Mouse (Mus musculus): ENCODE measurements at regions not wholly inside any gene's neighbourhood (a gene's known extent, or its start where the extent isn't known, plus 50 kb on each side); places are given as distances from the start of the nearest gene placed in this dataset.
A peak's percentile ranks its signal among the peaks of the same experiment; 100 is the strongest.

DNA sequence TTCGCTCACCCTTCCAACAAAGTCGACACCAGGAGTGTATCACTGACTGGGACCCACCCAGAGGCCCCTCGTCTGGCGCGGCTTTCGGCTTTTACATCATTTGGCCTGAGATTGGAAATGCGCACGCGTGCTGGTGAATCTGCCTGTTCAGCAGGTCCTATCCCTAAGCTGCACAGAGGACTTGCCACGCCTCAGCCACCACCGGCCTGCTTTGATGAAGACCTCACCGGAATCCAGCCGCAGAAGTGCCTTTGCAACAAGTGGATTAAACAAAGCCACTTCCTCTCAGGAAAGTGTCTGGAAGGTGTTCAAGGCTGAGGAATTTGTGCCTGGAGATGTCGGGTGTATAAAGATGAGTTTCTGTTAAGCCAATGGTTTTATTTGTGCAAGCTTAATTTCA lies 143.3 kb upstream of the Zc3h12a start:
- no peak for DNase-seq (ENCODE audit: low spot score in 2 of 2)

DNA sequence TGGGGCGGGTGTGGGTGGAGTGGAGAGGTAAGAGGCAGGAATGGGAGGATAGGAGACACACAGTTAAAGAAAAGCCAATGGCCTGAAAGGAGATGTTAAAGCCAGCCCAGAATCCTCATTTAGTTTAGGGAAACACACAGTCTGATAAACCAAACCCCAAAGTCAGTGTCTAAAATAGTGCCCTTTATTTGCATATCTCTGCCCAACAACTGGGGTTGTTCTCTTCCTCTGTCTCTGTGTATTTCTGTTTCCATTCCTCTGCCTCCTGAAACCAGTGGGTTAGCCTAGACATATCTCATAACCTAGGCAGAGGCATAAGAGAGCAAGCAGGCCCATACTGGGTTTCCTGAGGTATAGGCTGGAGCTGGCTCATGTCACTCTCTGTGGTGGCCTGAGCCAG lies 138.6 kb upstream of the Zc3h12a start:
- no peak for DNase-seq (ENCODE audit: low spot score in 2 of 2)

DNA sequence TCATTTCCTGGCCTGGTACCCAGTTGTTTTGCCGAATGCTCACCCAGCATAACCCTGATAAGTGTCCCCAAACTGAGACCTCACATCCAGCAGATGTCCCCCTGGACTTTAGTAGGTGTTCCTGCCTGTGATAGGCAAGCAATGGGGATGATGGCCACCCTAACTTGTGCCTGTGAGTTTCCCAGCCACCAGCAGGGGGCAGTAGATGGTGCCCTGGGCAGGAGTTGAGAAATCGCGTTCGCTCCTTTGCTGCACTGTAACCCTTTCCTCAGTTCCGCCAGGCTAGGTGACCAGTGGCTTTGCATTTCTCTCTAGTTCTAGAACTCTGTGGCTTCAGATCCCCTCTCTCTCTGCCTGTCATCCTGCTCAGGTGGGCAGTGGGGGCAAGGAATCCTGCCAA lies 137.9 kb upstream of the Zc3h12a start:
- no peak for DNase-seq (ENCODE audit: low spot score in 2 of 2)

DNA sequence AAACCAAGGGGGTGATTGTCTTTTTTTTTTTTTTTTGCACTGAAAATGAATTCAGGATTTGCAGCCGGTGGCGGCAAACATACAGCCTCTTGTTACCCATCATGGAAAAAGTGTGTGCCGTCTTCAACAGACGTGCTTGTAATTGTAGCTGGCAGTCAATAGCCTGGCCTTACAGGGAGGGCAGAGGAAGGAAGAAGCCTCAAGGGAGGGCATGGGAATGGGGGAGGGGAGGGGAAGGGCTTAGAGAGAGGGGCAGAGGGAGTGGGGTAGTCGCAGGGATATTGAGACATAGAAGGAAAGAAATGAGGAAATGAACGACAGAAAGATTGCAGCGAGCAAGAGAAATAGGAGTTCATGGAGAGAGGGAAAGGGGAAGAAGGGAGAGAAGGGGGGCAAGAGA lies 137.4 kb upstream of the Zc3h12a start:
- no peak for DNase-seq (ENCODE audit: low spot score in 2 of 2)

DNA sequence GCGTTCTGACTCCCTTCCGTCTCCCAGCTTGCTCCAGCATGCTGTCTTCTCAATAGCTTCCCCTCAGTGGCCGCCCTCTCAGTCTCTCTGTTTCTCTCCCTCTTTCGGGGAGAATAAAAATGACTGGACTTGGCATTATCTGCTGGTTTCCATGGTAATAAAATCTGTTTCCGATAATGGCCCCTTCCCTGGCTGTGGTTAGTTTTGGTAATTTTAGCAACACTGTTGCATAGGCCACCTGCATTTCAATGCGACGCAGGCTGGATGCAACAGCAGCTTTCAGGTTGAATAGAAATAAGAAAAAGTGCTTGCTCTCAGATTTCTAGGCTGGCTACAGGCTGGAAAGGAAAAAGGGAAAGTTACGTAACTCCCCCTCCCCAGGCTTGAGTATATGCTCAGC lies 133.9 kb upstream of the Zc3h12a start:
- no peak for DNase-seq (ENCODE audit: low spot score in 2 of 2)

DNA sequence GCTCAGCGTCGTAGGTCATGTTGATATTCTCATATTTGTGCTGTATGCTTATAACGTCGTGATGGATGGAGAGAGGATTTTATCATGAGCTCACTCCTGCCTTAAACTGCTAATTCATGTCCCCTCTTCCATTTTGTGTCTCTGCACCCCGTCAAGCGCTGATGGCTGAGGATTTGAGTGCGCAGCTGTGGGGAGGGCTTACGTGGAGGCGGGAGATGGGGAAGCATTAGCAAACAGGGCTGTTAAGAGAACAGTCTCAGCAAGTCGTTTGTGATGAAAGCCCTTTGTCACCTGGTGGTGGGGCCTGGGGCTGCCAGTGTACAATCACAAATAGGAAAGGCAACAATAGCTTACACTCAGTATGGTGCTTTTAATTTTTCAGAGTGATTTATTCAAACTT lies 131.7 kb upstream of the Zc3h12a start:
- DNase-seq (ENCODE audit: low spot score in 2 of 2), result no peak

DNA sequence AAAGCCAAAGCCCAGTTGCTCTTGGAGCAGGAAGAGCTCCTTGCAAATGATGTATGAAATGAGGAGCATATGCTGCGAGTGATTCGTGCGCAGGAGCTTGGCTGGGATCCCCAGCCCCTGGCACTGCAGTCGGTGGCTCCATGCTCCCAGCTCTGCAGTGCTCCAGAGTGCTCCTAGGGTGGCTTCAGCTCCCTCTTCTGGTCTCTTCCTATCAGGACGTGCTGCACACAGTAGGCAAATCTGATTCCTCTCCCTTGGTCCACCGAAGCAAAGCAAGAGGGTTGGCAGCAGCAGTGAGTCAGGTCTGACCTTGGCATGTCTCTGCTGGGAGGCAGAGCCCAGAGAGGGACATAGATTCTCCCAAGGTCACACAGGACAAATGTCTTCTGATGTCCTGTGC lies 130.3 kb upstream of the Zc3h12a start:
- DNase-seq (ENCODE audit: low spot score in 2 of 2), result peak in 1 of 2 experiments; percentile 37

DNA sequence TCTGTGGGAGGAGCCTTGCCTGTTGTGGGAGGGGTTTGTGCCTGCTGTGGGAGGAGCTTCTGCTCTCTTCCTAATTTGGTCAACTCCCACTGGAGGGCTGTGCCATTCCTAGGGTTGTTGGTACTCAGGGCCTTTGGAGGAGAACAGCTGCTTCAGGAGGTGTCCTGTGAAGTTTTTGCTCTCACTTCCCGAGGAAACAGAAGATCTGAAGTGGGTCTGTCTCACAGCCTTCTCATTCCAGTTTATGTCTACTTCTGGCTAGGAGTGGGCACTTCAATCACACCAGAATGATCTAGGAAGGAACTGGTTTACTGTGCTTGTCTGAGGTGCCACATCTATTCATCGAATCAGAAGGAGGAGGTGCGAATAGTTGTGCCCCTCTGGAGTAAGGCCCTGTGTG lies 125.5 kb upstream of the Zc3h12a start:
- no peak for DNase-seq (ENCODE audit: low spot score in 2 of 2)

DNA sequence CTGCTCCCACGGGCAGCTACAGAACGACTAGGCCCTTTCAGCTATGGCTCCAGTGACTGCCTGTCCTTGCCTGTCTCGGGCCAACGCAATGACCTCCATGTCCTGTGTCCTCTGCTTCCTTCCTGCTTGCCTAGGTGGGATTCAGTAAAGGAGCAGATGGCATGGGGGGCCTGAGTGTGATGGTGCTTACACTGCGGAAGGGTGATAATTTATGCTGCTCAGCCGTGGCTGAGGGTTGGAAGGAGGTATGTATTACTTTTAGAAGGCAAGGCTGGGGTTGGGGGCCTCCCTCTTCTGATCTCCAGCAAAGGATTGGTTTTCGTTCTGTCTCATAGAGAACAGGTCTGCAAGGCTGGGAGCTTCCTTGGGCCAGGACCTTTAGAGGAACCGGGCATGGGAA lies 124.6 kb upstream of the Zc3h12a start:
- DNase-seq (ENCODE audit: low spot score in 2 of 2), result no peak

DNA sequence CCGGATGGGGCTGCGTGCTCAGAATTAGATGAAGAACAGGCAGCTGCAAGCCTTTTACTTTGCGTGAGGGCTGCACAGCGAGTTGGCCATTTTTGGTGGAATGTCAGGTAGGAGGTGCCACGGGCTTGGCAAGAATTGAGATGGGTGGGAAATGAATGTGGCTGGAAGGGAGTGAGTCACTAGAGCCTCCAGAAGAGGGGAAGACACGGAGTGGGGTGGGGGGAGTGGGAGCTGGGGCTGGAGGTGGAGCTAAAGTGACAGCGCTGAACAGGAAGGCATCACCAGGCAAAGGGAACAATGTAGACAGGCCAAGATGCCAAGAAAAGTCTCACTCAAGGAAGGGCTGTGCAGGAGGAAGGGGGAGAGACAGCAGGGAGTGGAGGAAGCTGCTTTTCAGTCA lies 121.4 kb upstream of the Zc3h12a start:
- DNase-seq (ENCODE audit: low spot score in 2 of 2), result peak; percentile 12

DNA sequence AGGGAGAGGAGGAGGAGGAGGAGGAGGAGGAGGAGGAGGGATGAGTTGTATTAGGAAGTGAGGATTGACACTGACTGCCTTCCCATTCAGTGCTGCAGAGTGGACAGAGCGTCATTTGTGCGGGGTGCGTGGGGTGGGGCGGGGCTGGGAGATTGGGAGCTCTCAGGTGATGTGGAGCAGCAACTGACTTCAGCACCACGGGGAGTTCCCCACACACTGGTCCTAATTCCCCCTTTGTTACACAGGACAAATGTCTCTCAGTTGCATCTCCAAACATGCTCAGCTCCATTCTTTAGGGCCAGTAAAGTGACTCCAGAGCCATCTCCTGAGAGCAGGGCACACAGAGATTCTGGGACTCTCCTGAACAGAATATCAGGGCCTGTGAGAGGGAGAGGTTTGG lies 118.5 kb upstream of the Zc3h12a start:
- no peak for DNase-seq (ENCODE audit: low spot score in 2 of 2)

DNA sequence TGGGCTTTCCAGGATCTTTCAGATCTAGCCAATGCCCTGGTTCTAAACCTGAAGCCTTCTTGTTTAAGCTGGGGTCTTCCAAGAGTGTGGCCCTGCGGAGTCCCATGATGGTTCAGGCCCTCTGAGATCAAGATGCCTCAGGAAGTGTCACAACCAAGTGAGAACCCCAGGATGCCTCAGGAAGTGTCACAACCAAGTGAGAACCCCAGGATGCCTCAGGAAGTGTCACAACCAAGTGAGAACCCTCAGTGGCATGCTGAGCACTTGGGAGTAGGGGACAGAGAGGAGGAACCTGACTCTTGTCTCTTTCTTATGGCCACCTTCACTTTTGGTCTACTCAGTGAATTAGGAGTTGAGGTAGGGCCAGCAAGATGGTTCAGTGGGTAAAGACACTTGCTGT lies 114.9 kb upstream of the Zc3h12a start:
- DNase-seq (ENCODE audit: low spot score in 2 of 2), result no peak

DNA sequence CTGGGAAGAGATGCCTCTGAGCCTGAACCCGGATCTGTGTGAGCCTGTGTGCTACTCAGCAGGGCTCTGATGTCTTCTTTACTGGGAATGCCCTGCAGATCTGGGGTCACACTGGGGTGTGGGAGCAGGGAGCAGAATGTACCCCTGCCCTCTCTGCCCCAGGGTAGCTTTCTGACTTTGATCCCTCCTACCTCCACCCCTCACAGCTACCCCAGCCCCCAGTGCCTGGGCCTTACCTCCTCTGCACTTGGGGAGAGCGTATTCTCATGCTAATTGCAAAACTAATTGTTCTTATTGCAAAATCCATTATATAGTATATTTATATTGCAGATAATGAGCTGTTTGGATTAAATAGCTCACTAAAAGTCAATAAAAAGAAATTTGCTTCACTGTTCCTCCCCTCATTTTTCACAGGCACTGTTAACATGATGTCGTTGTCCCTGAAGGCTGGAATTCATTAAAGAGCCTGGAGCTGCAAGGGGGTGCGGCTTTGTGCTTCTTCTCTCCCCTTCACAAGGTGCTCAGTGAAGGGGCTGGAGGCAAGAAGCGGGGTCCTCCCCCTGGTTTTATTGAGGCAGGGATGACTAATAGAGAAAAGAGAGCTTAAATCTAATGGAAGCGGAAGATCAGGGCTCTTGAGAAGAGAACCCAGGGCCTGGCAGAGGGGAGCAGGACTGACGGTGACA lies 114.1 kb upstream of the Zc3h12a start:
- no peak for DNase-seq (ENCODE audit: low spot score in 2 of 2)

DNA sequence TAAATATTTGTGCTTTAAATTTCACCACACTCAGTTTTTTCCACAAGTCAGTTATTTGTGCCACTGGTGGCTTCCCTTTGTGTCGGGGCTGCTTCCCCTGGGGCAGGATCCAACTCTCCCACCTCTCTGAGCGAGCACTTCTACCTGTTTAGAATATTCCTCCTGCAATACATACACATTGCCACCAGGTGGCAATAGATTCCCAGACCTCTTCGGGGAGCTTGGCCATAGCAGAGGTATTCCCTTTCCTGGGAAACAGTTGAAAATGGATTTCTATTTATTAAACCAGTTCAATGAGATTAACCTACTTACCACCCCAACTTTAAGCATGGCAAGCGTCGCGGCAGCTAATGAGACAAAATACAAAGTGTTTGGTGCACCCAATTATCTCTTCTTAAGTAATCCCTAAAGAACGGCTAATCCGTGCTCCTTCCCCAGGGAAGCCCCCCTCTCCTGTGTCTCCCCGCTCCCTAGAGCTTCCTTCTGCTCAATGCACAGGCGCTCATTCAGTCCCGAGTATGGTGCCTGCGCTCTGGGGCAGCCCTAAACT lies 104.1 kb upstream of the Zc3h12a start:
- peak in 1 of 2 experiments; percentile 18 for DNase-seq (ENCODE audit: low spot score in 2 of 2)

DNA sequence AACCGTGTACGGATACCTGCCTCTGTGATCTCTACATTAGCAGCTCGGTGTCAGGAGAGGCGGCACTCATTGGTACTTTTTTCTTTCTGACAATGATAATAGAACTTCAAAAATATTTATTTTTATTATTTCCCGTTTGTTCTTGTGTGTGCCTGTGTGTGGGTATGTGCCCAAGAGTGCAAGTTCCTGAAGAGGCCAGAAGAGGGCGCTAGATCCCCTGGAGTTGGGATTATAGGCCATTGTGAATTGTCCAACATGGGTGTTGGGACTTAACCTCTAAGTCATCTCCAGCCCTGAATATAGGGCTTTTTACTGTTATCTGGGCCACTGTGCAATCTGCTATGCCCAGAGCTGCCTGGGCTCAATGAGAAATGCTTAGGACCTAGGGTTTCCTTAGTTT lies 99.6 kb upstream of the Zc3h12a start:
- DNase-seq (ENCODE audit: low spot score in 2 of 2), result no peak

DNA sequence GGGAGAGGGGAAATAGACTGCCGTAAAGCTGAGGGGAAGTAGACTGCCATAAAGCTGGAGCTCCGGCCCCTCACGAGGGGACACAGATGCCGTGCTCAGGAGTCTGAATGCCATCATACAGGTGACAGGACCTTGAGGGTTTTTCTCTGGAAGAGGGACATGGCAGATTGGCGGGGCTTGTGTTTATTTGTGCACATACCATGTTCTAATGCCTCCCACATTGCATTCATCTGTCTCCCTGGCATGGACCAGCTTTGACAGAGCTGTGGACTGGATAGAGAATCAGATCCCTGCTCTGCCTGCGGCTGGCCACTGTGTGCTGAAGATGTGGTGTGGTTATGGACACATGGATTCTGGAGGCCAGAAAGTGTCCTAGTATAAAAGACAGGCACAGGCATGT lies 95.3 kb upstream of the Zc3h12a start:
- DNase-seq (ENCODE audit: low spot score in 2 of 2), result no peak

DNA sequence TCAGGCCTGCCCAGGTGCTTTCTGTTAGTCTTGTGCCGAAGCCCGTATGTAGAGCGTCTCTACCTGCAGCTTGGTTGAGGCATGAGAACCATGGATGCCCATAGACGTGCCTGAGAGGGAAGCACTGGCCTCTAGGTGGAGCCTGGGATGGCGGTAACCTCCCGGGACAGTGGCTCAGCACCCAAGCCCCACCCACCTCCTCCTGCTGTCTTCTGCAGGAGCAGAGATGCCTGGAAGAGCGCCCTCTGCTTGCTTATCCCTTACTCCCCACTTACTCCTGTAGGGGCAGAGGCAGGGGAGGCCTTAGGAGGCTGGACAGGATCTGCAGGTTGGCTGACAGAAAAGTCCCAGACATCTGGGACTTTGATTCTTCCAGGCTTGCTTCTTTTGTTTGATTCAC lies 92.7 kb upstream of the Zc3h12a start:
- no peak for DNase-seq (ENCODE audit: low spot score in 2 of 2)

DNA sequence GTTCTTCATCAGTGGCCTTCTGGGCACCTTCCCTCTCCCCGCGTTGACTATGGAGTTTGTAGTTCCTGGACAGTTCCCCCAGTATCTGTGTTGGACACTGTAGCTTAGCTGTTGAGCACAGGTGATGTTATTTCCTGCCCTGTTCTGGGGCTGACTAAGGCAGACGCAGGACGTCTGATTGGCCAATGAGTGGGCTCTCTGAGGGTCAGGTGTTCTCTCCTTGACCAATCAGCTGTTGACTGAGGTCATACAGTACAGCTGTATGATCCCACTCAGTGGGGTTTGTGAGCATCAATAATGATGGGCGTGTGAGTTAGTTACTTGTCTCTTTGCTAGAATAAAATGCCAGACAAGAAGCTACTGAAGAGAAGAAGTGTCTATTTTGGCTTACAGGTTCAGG lies 91.6 kb upstream of the Zc3h12a start:
- no peak for DNase-seq (ENCODE audit: low spot score in 2 of 2)

DNA sequence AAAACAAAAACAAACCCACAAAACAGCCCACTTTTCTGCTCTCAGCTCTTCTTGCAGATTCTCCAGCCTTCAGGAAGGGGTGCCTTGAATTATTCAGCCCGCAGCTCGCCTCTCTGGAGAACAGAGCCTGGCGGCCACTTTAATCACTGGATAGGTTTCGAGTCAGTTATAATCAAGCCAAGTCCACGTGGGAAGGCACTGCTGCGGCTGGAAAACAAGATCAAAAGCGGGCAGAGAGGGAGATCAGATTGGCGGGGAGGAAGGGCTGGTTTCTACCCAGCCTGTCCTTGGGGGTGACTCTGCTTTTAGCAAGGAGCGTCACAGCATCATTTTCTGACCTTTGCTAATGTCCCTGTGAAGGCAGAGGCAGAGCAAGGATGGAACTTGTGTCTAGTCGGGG lies 86.7 kb upstream of the Zc3h12a start:
- DNase-seq (ENCODE audit: low spot score in 2 of 2), result no peak

DNA sequence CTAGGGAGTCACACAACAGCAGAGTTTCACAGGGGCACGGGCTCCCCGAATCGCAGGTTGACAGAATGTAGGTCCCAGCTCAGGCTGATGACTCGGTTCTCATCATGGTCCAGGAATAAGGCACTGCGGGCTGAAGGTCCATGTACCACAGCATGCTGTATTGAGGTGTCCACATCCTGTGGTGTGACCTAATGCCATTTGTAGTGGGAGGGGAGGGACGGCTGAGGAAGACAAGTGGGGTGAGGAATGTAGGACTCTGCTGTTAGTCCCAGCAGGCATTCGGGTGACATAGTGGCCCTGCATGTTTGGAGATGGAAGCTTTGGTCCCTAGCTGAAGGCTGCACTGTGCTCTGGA lies 84.5 kb upstream of the Zc3h12a start:
- no peak for DNase-seq (ENCODE audit: low spot score in 2 of 2)

DNA sequence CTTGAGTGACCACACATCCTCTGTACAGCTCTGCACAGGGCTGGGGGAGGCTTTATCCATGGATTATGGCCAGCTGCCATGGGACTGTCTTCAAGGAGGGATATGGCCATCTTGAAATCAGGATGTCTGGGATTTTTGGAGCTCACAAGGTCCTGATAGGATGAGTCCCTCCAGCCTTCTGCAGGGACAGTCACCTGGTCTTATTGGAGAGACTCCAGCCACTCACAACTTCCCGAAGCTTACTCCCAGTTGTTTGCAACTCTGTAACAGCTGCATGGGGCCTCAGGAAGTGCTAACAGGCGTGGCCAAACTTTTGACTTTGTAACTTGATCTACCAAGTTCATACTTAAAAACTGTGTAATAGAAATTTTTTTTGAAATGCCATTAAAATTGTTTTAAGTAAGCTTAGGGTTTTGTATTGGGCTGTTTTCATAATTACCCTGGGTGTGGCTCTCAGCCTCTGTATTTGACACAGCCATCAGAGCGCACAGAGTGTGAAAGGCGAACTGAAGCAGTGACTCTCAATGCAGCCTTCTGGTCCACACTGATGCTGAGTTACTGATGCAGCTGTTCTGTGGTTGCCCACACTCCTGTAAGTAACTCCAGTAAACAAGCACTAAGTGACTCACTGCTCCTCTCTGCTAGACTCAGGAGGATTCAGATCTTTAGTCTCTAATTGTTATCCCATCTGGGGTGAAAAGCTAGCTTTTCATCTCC lies 84.0 kb upstream of the Zc3h12a start:
- no peak for DNase-seq (ENCODE audit: low spot score in 2 of 2)

DNA sequence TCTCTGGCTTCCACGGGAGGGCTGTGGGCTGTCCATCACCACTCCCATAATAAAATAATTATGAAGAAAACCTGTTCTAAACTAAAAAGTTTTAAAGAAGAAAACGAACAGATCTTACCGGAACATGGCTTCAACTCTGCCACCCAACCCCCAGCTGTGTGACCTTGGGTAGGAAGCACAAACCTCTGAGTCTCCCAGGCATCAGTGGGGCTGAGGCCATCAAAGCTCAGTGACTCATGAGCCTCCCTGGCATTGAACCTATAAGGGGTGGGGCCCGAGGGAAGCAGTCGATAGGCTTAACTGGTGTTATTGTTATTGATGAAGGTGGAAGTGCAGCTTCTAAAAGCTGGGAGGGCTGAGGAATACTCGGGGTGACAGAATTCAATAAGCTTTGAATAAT lies 83.1 kb upstream of the Zc3h12a start:
- DNase-seq (ENCODE audit: low spot score in 2 of 2), result no peak

DNA sequence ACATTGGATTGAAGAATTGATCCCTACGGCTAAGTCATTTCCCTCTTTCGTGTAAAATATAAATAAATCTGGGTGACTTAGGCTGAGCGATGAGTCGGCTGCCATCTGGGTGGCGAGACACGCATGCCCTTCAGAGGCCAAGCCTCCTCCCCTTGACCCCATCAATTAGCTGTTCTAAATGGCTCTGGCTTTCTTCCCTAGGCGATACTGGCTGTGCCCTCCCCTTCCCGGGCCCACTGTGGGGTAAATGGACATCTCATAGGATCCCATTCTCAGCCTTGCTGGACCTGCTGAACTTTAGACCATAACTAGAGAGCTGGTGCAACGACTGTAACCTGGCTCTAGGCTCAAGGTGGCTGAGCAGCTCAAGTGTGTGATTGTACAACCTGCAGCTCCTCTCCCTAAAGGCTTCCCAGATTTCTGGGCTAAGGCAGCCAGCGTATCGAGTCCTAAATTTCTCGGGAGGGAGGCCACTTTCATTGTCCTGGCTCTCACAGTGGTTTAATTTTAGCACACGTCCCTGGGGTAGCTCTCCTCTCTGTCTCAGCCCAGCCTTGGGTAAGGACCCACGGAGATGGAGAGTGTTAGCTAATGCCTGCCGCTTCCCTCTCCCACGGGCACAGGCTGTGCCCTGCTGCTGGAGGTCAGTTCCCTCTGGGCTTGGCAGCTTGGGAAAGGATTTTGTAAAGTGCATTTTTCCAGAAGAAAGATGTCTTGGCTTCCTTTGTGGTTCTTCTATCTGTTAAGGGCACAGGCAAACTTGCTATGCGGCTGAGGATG lies 80.7 kb upstream of the Zc3h12a start:
- no peak for DNase-seq (ENCODE audit: low spot score in 2 of 2)

Measured in right cerebral cortex, postnatal 36 days (tissue).